Mouse (Mus musculus) ES-Bruce4 (cell line): ENCODE measurements at regions not wholly inside any gene's neighbourhood (a gene's known extent, or its start where the extent isn't known, plus 50 kb on each side); places are given as distances from the start of the nearest gene placed in this dataset.

Experiments
- CTCF ChIP-seq: IDR thresholded peaks from one replicate; pipeline ENCODE4 v1.8.1; 2011; ENCODE audit warnings: low read depth, low read length
- EP300 ChIP-seq: IDR thresholded peaks from 2 replicates; pipeline ENCODE4 v1.6.1; 2011; ENCODE audit warnings: low read depth, low read length; ENCODE audit not compliant: insufficient read depth
- POLR2A ChIP-seq: IDR thresholded peaks from one replicate; pipeline ENCODE4 v1.8.1; 2011; ENCODE audit warnings: low read length; ENCODE audit not compliant: insufficient read depth

GRCm38 (mm10) chr11:28702384-28702783 lies 118.3 kb upstream of the Ccdc85a start:
- TF ChIP-seq EP300: no peak
- TF ChIP-seq CTCF: no peak
- no peak for TF ChIP-seq POLR2A
